Mouse (Mus musculus): ENCODE data around the gene Jakmip3.

Gene Jakmip3

GRCm38 (mm10) chr7:138940612-138941461 lies at the start of gene Jakmip3:
Gene Jakmip3 (plus strand): TSS chr7:138940730.
- DNase-seq (ENCODE audit: low read depth, low spot score) = peak; percentile 81

DNA sequence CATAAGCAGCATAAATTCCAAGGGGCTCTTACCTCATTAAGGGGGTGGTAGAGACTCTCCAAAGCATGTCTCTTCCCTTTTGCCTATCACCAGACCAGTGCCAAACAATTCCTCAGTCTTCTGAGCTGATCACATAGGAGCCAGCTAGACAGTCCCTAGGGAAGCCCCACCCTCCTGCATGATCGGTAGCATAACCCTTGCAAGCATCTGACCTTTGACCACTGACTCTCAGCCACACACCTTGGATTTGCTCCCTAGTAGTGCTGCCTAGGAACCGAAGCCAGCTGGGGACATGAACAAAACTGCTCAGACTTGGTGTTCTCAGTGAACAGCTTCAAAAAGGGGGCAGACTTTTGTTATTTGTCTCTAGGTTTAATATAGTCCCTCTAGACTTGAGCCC lies 42.4 kb upstream of the Jakmip3 start:
- no peak for DNase-seq (ENCODE audit: low read depth, low spot score)

GRCm38 (mm10) chr7:138898743-138899142 lies 41.8 kb upstream of the Jakmip3 start:
- DNase-seq (ENCODE audit: low read depth, low spot score) = no peak

DNA sequence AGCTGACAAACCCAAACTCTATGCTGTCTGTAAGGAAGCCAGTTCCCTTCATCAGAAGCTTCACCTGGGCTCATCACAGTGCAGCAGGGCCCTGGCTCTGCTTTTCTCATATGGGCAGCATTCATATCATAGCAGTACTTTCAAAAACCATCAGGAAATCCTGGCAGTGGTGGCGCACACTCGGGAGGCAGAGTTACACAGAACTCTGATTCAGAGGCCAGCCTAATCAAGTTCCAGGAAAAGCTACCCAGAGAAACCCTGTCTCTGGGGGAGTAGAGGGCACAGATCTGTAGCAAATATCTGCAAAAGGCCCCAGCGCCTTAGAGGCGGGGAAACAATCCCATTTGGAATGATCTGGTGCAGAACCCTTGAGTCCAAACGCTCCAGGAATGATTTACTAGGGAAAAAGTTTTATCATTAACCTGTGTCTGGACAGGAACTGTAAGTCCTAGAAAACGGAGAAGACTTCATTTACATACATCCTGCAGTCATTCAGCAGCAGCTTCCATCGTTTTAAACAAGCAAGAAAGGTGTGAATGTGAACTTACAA lies 36.6 kb upstream of the Jakmip3 start:
- DNase-seq (ENCODE audit: low read depth, low spot score) = no peak

GRCm38 (mm10) chr7:138906441-138906840 lies 34.1 kb upstream of the Jakmip3 start:
- DNase-seq (ENCODE audit: low read depth, low spot score) = no peak

- DNase-seq (ENCODE audit: low read depth, low spot score) = peak; percentile 87
Observed at GRCm38 (mm10) chr7:138907043-138907442, 33.5 kb upstream of the Jakmip3 start.

GRCm38 (mm10) chr7:138907976-138908375 lies 32.6 kb upstream of the Jakmip3 start:
- no peak for DNase-seq (ENCODE audit: low read depth, low spot score)

GRCm38 (mm10) chr7:138908768-138909276 lies 31.7 kb upstream of the Jakmip3 start:
- peak; percentile 32 for DNase-seq (ENCODE audit: low read depth, low spot score)

DNA sequence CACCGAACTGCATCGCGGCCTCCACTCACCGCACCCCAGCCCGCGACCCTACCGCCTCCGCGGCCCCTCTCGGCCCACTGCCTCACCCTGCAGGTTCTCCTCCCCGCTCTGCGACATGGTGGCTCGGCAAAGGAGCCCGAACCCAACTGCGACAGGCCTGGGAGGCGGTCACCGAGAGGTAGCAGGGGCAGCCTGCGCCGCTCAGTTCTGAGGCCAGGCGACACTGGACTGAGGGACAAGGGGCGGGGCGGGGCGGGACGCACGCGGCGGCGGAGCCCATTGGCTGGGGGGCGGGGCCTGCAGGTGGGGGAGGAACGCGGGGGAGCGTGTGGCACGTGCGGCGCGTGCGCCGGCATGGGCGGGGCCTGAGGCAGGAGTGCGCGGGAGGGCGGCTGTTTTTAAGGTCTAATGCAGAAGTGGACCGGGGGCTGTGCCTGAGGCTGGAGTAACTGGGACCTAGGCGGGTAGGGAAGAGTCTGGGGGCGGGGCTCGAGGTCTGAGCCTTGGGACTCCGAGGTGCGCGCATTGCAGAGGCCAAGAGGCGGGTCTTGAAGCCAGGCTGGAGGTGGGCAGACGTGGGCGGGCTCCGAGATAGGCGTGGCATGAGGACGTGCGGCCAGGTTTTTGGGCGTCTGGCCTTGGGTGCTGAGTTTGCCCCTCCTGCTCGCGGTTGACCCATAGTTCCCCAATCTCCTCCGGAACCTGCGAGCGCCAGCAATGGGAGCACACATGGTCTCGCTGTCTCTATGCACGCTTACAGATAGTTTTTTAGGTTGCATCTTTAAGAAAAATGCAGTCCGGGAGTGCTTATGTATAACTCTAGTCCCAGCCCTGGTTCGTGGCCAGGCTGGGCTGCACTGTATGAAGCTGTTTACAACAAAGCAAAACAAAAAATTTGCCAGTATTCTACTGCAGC lies 31.0 kb upstream of the Jakmip3 start, which contains the start of gene Bnip3:
TSS of gene Bnip3 (minus strand) at position 243 of the 916 bp plus-strand sequence.
- DNase-seq (ENCODE audit: low read depth, low spot score) = peak; percentile 95

GRCm38 (mm10) chr7:138910193-138910562 lies 30.4 kb upstream of the Jakmip3 start:
- no peak for DNase-seq (ENCODE audit: low read depth, low spot score)

GRCm38 (mm10) chr7:138913616-138914015 lies 26.9 kb upstream of the Jakmip3 start:
- no peak for DNase-seq (ENCODE audit: low read depth, low spot score)

DNA sequence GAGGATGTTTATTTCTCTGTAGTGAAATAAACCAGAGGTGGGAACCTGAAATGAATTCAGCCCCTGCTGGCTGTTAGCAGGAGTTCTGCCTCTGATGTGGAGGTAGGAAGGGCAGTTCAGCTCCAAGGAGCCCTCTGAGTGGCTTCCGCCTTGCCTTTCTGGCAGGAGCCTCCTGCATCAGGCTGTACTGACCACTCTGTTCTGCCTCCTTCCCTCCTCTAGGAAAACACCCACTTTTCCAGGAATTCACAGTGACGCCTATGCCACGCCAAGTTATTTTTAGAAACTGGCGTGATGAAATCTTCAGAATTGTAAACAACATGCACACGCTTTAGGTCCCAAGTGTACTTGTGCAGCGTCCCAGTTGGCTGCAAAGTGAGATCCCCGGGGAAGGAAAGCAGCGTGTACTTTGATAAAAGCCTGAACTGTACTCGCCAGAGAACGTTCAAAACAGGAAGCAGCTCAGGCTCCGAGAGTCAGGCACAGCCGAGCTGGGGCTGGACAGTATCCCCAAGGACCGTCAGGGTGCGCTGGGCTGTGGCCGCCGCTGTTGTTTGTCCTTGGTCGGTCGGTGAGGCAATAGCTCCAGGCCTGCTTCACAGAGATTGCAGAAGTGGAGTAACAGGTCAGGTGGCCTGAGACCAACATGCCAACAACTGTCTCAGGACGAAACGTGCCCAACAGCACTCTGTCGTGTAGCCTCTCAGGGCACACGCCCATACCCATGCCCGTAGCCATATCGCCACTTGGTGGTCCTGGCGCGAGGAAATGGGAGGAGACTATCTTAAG lies 21.2 kb upstream of the Jakmip3 start:
- DNase-seq (ENCODE audit: low read depth, low spot score) = peak; percentile 57

DNA sequence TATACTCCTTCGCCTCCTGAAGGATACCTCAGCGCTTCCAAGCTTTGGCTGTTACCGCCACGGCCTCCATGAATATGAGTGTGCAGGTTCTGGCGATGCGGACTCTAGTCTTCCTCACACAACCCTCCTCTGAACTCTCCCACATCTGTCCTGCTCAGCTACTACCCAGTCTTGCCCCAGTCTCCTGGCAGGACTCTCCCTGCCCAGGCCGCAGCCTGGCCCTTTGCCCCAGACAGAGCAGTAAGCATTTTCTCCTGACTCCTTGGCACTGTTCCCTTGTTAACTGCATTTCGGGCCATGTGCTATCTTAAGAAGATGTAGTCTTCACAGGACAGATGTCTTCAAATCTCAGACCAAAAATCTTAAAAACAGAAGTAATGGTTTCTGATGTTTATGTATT lies 18.9 kb upstream of the Jakmip3 start:
- no peak for DNase-seq (ENCODE audit: low read depth, low spot score)

DNA sequence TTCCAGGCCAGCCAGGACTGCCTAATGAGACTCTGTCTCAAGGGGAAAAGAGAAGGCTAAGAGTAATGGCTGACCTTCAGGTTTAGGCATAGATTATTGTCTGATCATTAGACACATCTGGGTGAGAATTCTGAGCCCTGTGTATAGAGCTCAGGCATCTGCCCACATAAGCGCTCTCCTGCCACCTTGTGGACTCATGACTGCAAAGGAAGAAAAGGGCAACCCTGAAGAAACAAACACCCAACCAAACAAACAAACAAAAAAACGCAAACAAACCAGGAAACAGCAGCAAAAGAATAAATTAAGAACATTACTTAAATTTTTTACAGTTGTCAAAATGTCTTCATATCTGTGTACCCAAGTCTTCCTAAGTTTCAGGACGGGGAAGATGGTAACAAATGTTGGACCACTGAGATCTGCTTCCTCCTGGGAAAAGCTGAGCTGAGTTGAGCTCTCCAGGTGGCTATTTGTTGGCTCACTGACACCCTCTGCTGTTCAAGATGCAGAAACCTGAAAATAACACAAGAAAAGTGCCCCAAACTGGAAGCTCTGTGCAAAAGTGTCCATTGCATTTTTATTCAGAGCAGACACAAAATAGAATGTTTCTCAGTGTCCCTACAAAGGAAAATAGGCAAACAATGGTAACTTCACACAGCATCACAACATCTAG lies 16.6 kb upstream of the Jakmip3 start:
- peak; percentile 80 for DNase-seq (ENCODE audit: low read depth, low spot score)

DNA sequence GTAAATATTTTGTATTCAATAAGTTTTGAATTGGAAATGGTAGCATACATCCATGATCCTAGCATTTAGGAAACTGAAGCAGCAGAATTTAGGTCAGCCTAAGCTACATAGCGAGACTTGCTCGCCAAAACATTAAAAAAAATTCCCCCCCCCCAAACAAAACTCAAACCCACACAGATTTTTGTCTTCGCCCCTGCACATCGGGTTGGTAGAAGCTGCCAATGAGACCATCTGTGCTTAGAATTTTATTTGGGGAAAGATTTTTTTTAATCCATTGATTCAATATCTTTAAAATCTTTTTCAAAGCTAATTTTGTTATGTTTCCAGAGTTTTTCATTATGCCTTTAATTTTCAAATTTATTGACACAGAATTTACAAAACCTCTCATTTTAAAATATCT lies 12.1 kb upstream of the Jakmip3 start:
- peak; percentile 74 for DNase-seq (ENCODE audit: low read depth, low spot score)

GRCm38 (mm10) chr7:138934523-138934922 lies 6.0 kb upstream of the Jakmip3 start:
- DNase-seq (ENCODE audit: low read depth, low spot score) = no peak

- no peak for DNase-seq (ENCODE audit: low read depth, low spot score)
Observed at GRCm38 (mm10) chr7:138938991-138939390, 1.5 kb upstream of the Jakmip3 start.

- peak; percentile 89 for DNase-seq (ENCODE audit: low read depth, low spot score)
Observed at GRCm38 (mm10) chr7:138940256-138940611, 296 bp upstream of the Jakmip3 start.

- DNase-seq (ENCODE audit: low read depth, low spot score) = peak; percentile 91
Observed at GRCm38 (mm10) chr7:138941571-138941970, 1.0 kb downstream of the Jakmip3 start.

DNA sequence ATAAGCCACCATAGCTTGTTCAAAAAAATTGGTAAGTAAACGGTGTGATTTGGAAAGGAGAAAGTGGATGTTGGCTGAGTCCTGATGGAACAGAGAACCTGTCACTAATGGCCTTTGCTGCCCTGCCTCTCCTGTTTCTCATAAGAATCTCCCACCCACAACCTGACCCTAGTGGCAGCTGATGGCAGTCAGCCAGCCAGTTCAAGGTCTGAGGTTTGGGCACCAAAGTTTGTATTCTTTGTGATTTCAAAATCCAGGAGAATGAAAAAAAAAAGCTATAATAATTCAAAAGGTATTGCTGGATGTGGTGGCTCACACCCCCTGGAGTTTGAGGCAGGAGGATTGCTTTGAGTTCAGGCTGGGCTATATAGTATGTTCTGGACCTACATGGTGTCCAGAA lies 1.8 kb downstream of the Jakmip3 start:
- DNase-seq (ENCODE audit: low read depth, low spot score) = no peak

- peak; percentile 48 for DNase-seq (ENCODE audit: low read depth, low spot score)
Observed at GRCm38 (mm10) chr7:138945668-138946067, 5.1 kb downstream of the Jakmip3 start.
